Mouse (Mus musculus) thymus, adult 2 months (tissue): Measurements from ENCODE around the gene Hsd17b3. TPM values are rescaled to one million over a fixed set of nuclear protein-coding genes. Genes with fewer than 3 reads are reported as not detected.

Experiments used
- DNase-seq: peaks from one replicate; pipeline ENCODE4 v3.0.0; 2021
- H3K27ac ChIP-seq: fragments of 200-500 bp; 2 replicates; pipeline ENCODE4 v1.5.1; 2012; ENCODE audit warnings: low read length, control low read depth; ENCODE audit not compliant: control insufficient read depth, insufficient read depth
- H3K27me3 ChIP-seq: fragments of 200-500 bp; 2 replicates; pipeline ENCODE4 v1.6.1; 2012; ENCODE audit warnings: mild to moderate bottlenecking, low read length, moderate library complexity, mixed read lengths; ENCODE audit not compliant: control insufficient read depth, insufficient read depth
- H3K36me3 ChIP-seq: fragments of 200-500 bp; 2 replicates; pipeline ENCODE4 v1.6.1; 2012; ENCODE audit warnings: mild to moderate bottlenecking, low read length, moderate library complexity; ENCODE audit not compliant: control insufficient read depth, insufficient read depth
- H3K4me1 ChIP-seq: fragments of 200-500 bp; replicated peaks from 2 replicates; pipeline ENCODE4 v1.6.1; 2012; ENCODE audit warnings: low read length; ENCODE audit not compliant: control insufficient read depth, insufficient read depth
- H3K4me3 ChIP-seq: fragments of 200-500 bp; 2 replicates; pipeline ENCODE4 v1.5.1; 2012; ENCODE audit warnings: mild to moderate bottlenecking, low read length, control low read depth, moderate library complexity; ENCODE audit not compliant: control insufficient read depth, insufficient read depth
- CTCF ChIP-seq: fragments of 200-500 bp; IDR thresholded peaks from 2 replicates; pipeline ENCODE4 v1.5.1; 2012; ENCODE audit warnings: mild to moderate bottlenecking, control low read depth, low read length, moderate library complexity, borderline replicate concordance; ENCODE audit not compliant: control insufficient read depth, poor library complexity, insufficient read depth; ENCODE audit errors: extremely low read depth
- POLR2A ChIP-seq: fragments of 200-500 bp; IDR thresholded peaks from 2 replicates; pipeline ENCODE4 v1.6.1; 2012; ENCODE audit warnings: mild to moderate bottlenecking, low read length, control low read depth, moderate library complexity; ENCODE audit not compliant: control insufficient read depth, poor library complexity, insufficient read depth; ENCODE audit errors: extremely low read depth
- WGBS: fragments of 180-500 bp; shearing (Covaris S2); methylation state at CpG from one replicate; pipeline ENCODE4 v1.1.7; 2018; 5-methylcytosine and 5-hydroxymethylcytosine counted together
- polyA plus RNA-seq: library from polyadenylated mRNA; depleted of rRNA; stranded (reverse); fragments of >200 nt; gene quantifications from 2 replicates; pipeline ENCODE4 v1.2.3, GENCODE M21; 2012

The Hsd17b3 gene
- polyA plus RNA-seq, 1 experiment: 0.36 TPM

DNA sequence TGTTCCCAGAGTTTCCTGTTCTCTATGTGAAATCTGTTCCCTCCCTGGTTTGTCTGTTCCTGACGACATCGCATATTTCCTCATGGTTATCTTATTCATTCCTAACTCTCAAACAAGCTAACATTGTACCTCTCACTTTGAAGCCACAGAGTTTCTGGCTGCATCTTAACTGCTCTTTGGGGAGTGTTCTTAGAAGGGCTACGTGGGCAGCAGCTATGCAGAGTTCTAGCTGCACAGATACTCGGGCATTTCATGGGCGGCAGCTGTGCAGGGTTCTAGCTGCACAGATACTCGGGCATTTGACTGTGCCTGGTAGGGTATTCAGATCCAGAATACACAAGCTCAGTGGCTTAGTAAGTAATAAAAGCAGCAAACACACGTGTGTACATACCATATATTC, 973 bp downstream of the Hsd17b3 start:
- Histone ChIP-seq H3K27me3 (no peaks in the 10 kb centered on the region), H3K4me1 (no peaks in the 10 kb centered on the region), H3K4me3 (no peak overlapping the region), H3K36me3 (no peaks in the 10 kb centered on the region), H3K27ac (no peak overlapping the region)
- WGBS: 91% methylated on average over 7 of the region's 7 CpGs
- DNase-seq: no peak
- no peak for TF ChIP-seq POLR2A
- no peak for TF ChIP-seq CTCF

GRCm38 (mm10) chr13:64086036-64086435, 3.0 kb downstream of the Hsd17b3 start:
- 94% methylated on average over 5 of the region's 5 CpGs for WGBS
- no peaks in the 10 kb centered on the region for H3K36me3 ChIP-seq
- TF ChIP-seq POLR2A (no peak), CTCF (no peak)
- no peak overlapping the region for H3K4me3 ChIP-seq
- H3K4me1 ChIP-seq: no peaks in the 10 kb centered on the region
- DNase-seq: no peak
- no peaks in the 10 kb centered on the region for H3K27me3 ChIP-seq
- no peak overlapping the region for H3K27ac ChIP-seq

DNA sequence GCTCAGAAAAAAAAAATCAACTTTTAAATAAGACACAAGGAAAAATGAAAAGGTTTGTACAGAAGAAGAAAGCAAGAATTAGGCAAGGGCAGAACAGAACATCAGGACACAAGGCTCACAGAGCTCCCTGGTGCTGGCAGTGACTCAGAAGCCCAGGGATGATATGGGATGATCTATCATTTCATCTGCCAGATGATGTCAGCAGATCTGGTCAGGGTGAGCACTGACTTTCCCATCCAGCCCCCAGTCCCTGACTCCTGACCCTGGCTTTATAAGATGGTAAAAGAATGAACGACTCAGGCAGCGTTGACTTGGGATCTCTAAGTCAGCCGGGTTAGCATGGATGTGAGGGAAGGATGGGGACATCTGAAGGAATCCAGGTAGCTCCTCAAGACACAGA, 5.7 kb downstream of the Hsd17b3 start:
- Histone ChIP-seq H3K27ac (no peak overlapping the region), H3K27me3 (no peaks in the 10 kb centered on the region), H3K4me1 (no peaks in the 10 kb centered on the region), H3K4me3 (no peak overlapping the region), H3K36me3 (no peaks in the 10 kb centered on the region)
- DNase-seq: no peak
- TF ChIP-seq CTCF: no peak
- no peak for TF ChIP-seq POLR2A
- WGBS: 96% methylated on average over 3 of the region's 3 CpGs

DNA sequence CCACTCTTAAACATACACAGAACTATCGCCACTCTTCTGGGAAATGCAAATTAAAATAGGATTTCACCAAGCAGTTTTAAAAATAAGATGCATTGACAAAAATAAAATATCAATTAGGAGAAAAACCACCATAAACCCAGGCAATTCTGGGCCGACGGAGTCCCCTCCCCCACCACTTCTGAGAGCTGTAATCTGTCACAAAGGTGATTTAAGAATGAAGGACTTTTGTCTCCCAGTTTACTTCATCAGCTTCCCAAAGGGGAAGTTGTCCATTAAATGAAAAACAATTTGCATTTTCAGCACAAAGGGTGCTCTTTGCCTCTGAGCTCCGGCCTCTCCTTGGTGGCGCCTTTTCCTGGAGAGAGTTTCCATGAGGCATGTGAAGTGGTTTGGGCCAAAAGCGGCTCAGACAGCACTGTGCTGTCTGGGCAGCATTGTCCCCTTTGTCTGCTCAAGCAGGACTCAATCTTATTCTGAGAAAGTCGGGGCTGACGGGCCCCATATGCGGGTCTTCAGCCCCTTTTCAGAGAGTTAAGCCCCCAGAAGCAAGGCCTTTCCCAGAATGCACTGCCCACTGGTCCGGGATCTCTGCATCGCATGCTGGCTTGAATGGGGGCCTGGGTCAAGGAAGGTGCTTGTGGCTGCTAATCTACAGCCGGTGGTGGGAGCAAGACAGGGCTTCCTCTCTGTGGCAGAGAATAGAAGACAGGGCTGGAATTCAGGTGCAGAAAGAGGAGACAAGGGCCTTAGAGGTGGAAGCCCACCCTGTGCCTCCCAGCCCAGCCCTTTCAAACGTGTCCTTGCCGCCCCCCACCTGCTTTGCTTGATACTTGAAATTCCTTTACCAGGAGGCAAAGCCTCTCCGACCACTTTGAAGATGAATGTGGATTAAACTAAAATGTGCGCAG, 7.8 kb downstream of the Hsd17b3 start:
- TF ChIP-seq CTCF (no peak), POLR2A (no peak)
- H3K27ac ChIP-seq: no peak overlapping the region
- H3K4me3 ChIP-seq: no peak overlapping the region
- no peaks in the 10 kb centered on the region for H3K27me3 ChIP-seq
- no peak for DNase-seq
- no peaks in the 10 kb centered on the region for H3K4me1 ChIP-seq
- H3K36me3 ChIP-seq: no peaks in the 10 kb centered on the region
- whole genome bisulfite sequencing: 86% methylated on average over 16 of the region's 16 CpGs

- no peak overlapping the region for H3K4me3 ChIP-seq
- no peaks in the 10 kb centered on the region for H3K27me3 ChIP-seq
- H3K27ac ChIP-seq: no peak overlapping the region
- no peaks in the 10 kb centered on the region for H3K36me3 ChIP-seq
- no peak for DNase-seq
- H3K4me1 ChIP-seq: no peaks in the 10 kb centered on the region
- WGBS: 65% methylated on average over 5 of the region's 5 CpGs
- TF ChIP-seq POLR2A: no peak
- TF ChIP-seq CTCF: no peak
Measured at GRCm38 (mm10) chr13:64077591-64077990, 11.4 kb downstream of the Hsd17b3 start.

DNA sequence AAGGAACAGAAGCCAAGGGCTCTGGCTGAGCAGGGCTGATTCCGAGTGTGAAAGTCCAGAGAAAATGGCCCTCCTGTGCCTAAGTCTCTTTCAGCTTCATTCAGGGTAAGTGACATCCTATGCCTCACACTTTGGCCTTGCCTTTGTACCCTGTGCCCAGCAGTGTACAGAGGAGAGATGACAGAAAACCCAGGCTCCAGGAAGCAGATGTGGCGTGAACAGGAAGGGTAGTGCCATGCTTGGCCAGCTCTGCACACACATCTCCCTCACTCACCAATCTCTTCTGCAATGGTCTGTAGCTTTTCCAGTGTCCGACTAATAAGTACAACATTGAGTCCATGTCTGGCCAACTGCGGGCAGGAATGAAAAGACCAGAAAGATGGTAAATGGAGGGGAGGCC, 13.0 kb downstream of the Hsd17b3 start:
- no peaks in the 10 kb centered on the region for H3K36me3 ChIP-seq
- H3K4me1 ChIP-seq: no peaks in the 10 kb centered on the region
- no peaks in the 10 kb centered on the region for H3K27me3 ChIP-seq
- no peak for DNase-seq
- WGBS: 78% methylated on average over 4 of the region's 4 CpGs
- H3K27ac ChIP-seq: no peak overlapping the region
- no peak overlapping the region for H3K4me3 ChIP-seq
- TF ChIP-seq CTCF (no peak), POLR2A (no peak)
